ENCODE assay signal across 8 mouse cellular contexts in the genomic region with DNA sequence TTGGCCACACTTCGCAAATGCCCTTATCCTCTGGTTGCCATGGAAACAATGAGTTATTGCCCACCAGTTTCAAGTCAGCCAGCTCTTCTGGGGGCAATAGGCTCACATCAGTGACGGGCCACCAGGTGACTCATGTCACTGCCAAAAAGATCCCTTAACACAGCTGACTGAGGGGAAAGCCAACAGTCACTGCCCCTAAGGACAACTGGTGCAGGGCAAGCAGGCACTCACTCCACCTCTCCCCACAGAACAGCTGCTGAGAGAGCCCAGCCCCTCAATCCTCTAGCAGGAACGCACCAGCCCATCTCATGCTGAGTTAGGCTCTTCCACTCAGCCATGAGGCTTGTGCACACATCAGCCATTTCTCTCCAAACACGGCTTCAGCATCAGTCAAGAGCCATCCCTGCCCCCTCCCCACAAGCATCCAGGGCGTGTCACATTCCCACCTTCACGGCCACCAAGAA.
A peak's percentile ranks its signal among the peaks of the same experiment; 100 is the strongest.
DNase-seq lines count a peak whose midpoint lies in the region; ATAC-seq and TF ChIP-seq lines count a peak whose summit lies in the region.

No protein-coding gene starts in this region.

- H3K4me1 ChIP-seq in heart, adult 2 months (ENCODE audit: control insufficient read depth, insufficient read depth, low read length) = peaks cover 46% of the 10 kb centered on the region
- peaks cover 43 to 69% of the 10 kb centered on the region in 2 experiments for H3K4me1 ChIP-seq in CH12.LX (ENCODE audit: control insufficient read depth in 1 of 2, insufficient read depth in 2 of 2)
- H3K4me1 ChIP-seq in embryonic facial prominence, embryonic 15.5 days = peaks cover 73% of the 10 kb centered on the region
- H3K4me1 ChIP-seq in neural tube, embryonic 13.5 days (replicated peaks) = peaks cover 62% of the 10 kb centered on the region

- intact Hi-C loops in heart, adult 2 months (cut with DNase I) = no loop called here
- intact Hi-C loops in heart, postnatal 25 days (cut with DNase I) = no loop called here

- DNase-seq in heart, adult 2 months = peak in 1 of 2 experiments; percentile 39
- no peak for DNase-seq in heart, postnatal 25 days (ENCODE audit: low spot score)
- peak; percentile 56 for DNase-seq in CH12.LX (ENCODE audit: extremely low read depth)
- peak; percentile 36 for DNase-seq in kidney, postnatal 10 days
- DNase-seq in thymus, postnatal 4 days = no peak

- TF ChIP-seq RAD21 in CH12.LX (IDR thresholded peaks at IDR 0.05; ENCODE audit: low read depth, low read length) = no peak

- dilution Hi-C loops in CH12.LX (cut with MboI; ENCODE audit: extremely low pct_ligation_motif_present, extremely low pct_unique_long_range_greater_than_20kb, low sequenced_read_pairs) = no loop called here

- peak overlapping the region; percentile 49 for H3K4me2 ChIP-seq in CH12.LX (ENCODE audit: insufficient read depth, low read depth, poor library complexity, severe bottlenecking)
- H3K4me2 ChIP-seq in embryonic facial prominence, embryonic 15.5 days (replicated peaks) = peak overlapping the region; percentile 83
- peak overlapping the region; percentile 87 for H3K4me2 ChIP-seq in neural tube, embryonic 13.5 days

- peaks cover 2% of the 10 kb centered on the region; the same call in 1 of the 2 replicates for H3K36me3 ChIP-seq in heart, adult 2 months (ENCODE audit: control insufficient read depth, insufficient read depth, low read length)
- peaks cover 0 to 25% of the 10 kb centered on the region in 2 experiments for H3K36me3 ChIP-seq in CH12.LX (replicated peaks in 1 of 2; ENCODE audit: control insufficient read depth in 1 of 2, insufficient read depth in 1 of 2, low read length in 1 of 2)
- no peaks in the 10 kb centered on the region for H3K36me3 ChIP-seq in embryonic facial prominence, embryonic 15.5 days
- no peaks in the 10 kb centered on the region for H3K36me3 ChIP-seq in neural tube, embryonic 13.5 days

- peak; percentile 45 for ATAC-seq in embryonic facial prominence, embryonic 15.5 days (ENCODE audit: insufficient number of reproducible peaks, low FRiP score, low TSS enrichment, low read depth)
- ATAC-seq in neural tube, embryonic 13.5 days (ENCODE audit: low read depth) = peak; percentile 64
- no peak for ATAC-seq in frontal cortex, adult (ENCODE audit: low TSS enrichment)

- 0 out of 2 replicates have a peak, but pooled peaks have one; percentile 14 for TF ChIP-seq POLR2A in heart, adult 2 months (IDR thresholded peaks at IDR 0.05; ENCODE audit: insufficient read depth, low read depth, low read length)
- TF ChIP-seq POLR2A in CH12.LX (IDR thresholded peaks at IDR 0.05; ENCODE audit: low read depth, low read length) = no peak

- no peaks in the 10 kb centered on the region for H3K9me3 ChIP-seq in CH12.LX (replicated peaks; ENCODE audit: low read length)
- H3K9me3 ChIP-seq in embryonic facial prominence, embryonic 15.5 days (replicated peaks) = no peaks in the 10 kb centered on the region
- no peaks in the 10 kb centered on the region for H3K9me3 ChIP-seq in neural tube, embryonic 13.5 days

- peak overlapping the region; percentile 88 for H3K9ac ChIP-seq in heart, adult 2 months (ENCODE audit: low read depth, low read length)
- peak overlapping the region; percentile 69 for H3K9ac ChIP-seq in CH12.LX (ENCODE audit: insufficient read depth, low read depth)
- H3K9ac ChIP-seq in embryonic facial prominence, embryonic 15.5 days = peak overlapping the region; percentile 66; the same call in 1 of the 2 replicates
- peak overlapping the region; percentile 87 for H3K9ac ChIP-seq in neural tube, embryonic 13.5 days

- TF ChIP-seq EP300 in heart, adult 2 months (IDR thresholded peaks at IDR 0.05; ENCODE audit: insufficient read depth, low read depth, low read length) = no peak
- no peak; the same call in 1 of the 2 replicates for TF ChIP-seq EP300 in CH12.LX (IDR thresholded peaks at IDR 0.05; ENCODE audit: low read length)

- peaks cover 2% of the 10 kb centered on the region; the same call in 1 of the 2 replicates for H3K79me2 ChIP-seq in heart, adult 2 months (replicated peaks; ENCODE audit: control insufficient read depth, insufficient read depth, low read length)
- 0 out of 2 replicates have a peak, but pooled peaks cover 4% of the 10 kb centered on the region for H3K79me2 ChIP-seq in CH12.LX (replicated peaks; ENCODE audit: control insufficient read depth, extremely low read depth, insufficient read depth, poor library complexity, severe bottlenecking)

- no peak for TF ChIP-seq CTCF in heart, adult 2 months (IDR thresholded peaks at IDR 0.05)
- TF ChIP-seq CTCF in CH12.LX (conservative IDR thresholded peaks at IDR 0.05 in 1 of 2, IDR thresholded peaks at IDR 0.05 in 1 of 2; ENCODE audit: low read depth in 2 of 2, low read length in 2 of 2) = no peak

- H3K27ac ChIP-seq in heart, adult 2 months = peak overlapping the region; percentile 99
- H3K27ac ChIP-seq in CH12.LX (ENCODE audit: insufficient read depth, low read depth) = peak overlapping the region; percentile 44; the same call in 1 of the 2 replicates
- H3K27ac ChIP-seq in embryonic facial prominence, embryonic 15.5 days (replicated peaks) = peak overlapping the region; percentile 98
- H3K27ac ChIP-seq in neural tube, embryonic 13.5 days (replicated peaks) = peak overlapping the region; percentile 99

- H3K27me3 ChIP-seq in heart, adult 2 months (ENCODE audit: control insufficient read depth, insufficient read depth, low read length) = no peaks in the 10 kb centered on the region
- H3K27me3 ChIP-seq in CH12.LX (replicated peaks) = no peaks in the 10 kb centered on the region
- no peaks in the 10 kb centered on the region for H3K27me3 ChIP-seq in embryonic facial prominence, embryonic 15.5 days
- H3K27me3 ChIP-seq in neural tube, embryonic 13.5 days = no peaks in the 10 kb centered on the region

- peak overlapping the region; percentile 80 for H3K4me3 ChIP-seq in heart, adult 2 months
- H3K4me3 ChIP-seq in CH12.LX (replicated peaks in 1 of 3; ENCODE audit: low read depth in 2 of 3, low read length in 2 of 3, poor library complexity in 1 of 3) = peak overlapping the region; percentile 70 to 85 (median 83)
- peak overlapping the region; percentile 72 for H3K4me3 ChIP-seq in embryonic facial prominence, embryonic 15.5 days (replicated peaks)
- peak overlapping the region; percentile 66 for H3K4me3 ChIP-seq in neural tube, embryonic 13.5 days

- WGBS in heart, adult 2 months = 7% methylated on average over 6 of the region's 6 CpGs
- 8% methylated on average over 6 of the region's 6 CpGs for WGBS in embryonic facial prominence, embryonic 15.5 days
- 3% methylated on average over 6 of the region's 6 CpGs for WGBS in neural tube, embryonic 13.5 days

- in situ Hi-C loops in CH12.LX (cut with MboI; ENCODE audit: low pct_ligation_motif_present, low pct_unique_long_range_greater_than_20kb, low sequenced_read_pairs) = loop anchor here (5.0 kb wide), 1 partner anchor 37 kb away; no protein-coding TSS in a partner anchor

TF ChIP-seq in CH12.LX, 34 proteins besides CTCF, POLR2A, EP300 and RAD21:
- no peak for TF ChIP-seq MEF2A (IDR thresholded peaks at IDR 0.05; ENCODE audit: borderline replicate concordance, low read depth, low read length)
- TF ChIP-seq MAX (IDR thresholded peaks at IDR 0.05; ENCODE audit: low read length) = peak; percentile 34; the same call in 1 of the 2 replicates
- TF ChIP-seq UBTF (IDR thresholded peaks at IDR 0.05; ENCODE audit: low read depth, low read length) = no peak
- no peak for TF ChIP-seq JUND (conservative IDR thresholded peaks at IDR 0.05; ENCODE audit: low read depth, low read length)
- TF ChIP-seq TBP (conservative IDR thresholded peaks at IDR 0.05; ENCODE audit: low read depth, low read length) = no peak
- TF ChIP-seq SMC3 (IDR thresholded peaks at IDR 0.05; ENCODE audit: low read depth, low read length) = no peak
- peak; percentile 29; the same call in 1 of the 2 replicates for TF ChIP-seq MXI1 (IDR thresholded peaks at IDR 0.05; ENCODE audit: low read depth, low read length)
- 0 out of 2 replicates have a peak, but pooled peaks have one; percentile 27 for TF ChIP-seq IRF4 (IDR thresholded peaks at IDR 0.05; ENCODE audit: low read depth, low read length)
- no peak for TF ChIP-seq MAZ (IDR thresholded peaks at IDR 0.05; ENCODE audit: low read depth, low read length)
- TF ChIP-seq CHD2 (IDR thresholded peaks at IDR 0.05; ENCODE audit: low read length) = no peak
- no peak for TF ChIP-seq ELF1 (IDR thresholded peaks at IDR 0.05; ENCODE audit: low read depth, low read length)
- no peak for TF ChIP-seq E2F4 (IDR thresholded peaks at IDR 0.05; ENCODE audit: insufficient replicate concordance, low read depth, low read length)
- no peak for TF ChIP-seq ZC3H11A (IDR thresholded peaks at IDR 0.05; ENCODE audit: low read depth, low read length)
- no peak for TF ChIP-seq RCOR1 (conservative IDR thresholded peaks at IDR 0.05; ENCODE audit: low read depth, low read length)
- TF ChIP-seq SIN3A (IDR thresholded peaks at IDR 0.05; ENCODE audit: low read length) = peak; percentile 56; the same call in 1 of the 2 replicates
- 0 out of 2 replicates have a peak, but pooled peaks have one; percentile 19 for TF ChIP-seq MYC (IDR thresholded peaks at IDR 0.05; ENCODE audit: low read depth, low read length)
- no peak for TF ChIP-seq ZKSCAN1 (IDR thresholded peaks at IDR 0.05; ENCODE audit: borderline replicate concordance, low read depth, low read length)
- no peak for TF ChIP-seq USF2 (conservative IDR thresholded peaks at IDR 0.05; ENCODE audit: low read depth, low read length)
- TF ChIP-seq USF1 (IDR thresholded peaks at IDR 0.05; ENCODE audit: low read depth, low read length) = no peak
- TF ChIP-seq TCF12 (IDR thresholded peaks at IDR 0.05; ENCODE audit: low read depth, low read length) = no peak
- peak; percentile 83 for TF ChIP-seq ETS1 (conservative IDR thresholded peaks at IDR 0.05; ENCODE audit: low read depth, low read length)

Comparison
In these comparisons a context has a peak if more than half of its experiments do, and no peak if none do; other contexts are left out.
1. DNase-seq: peak in CH12.LX (single experiment) and kidney, postnatal 10 days (single experiment); none in heart, postnatal 25 days (single experiment) and thymus, postnatal 4 days (single experiment).
2. H3K27ac ChIP-seq: peak in every context shown above with its lines; median percentile 99 in heart, adult 2 months; 99 in neural tube, embryonic 13.5 days; 98 in embryonic facial prominence, embryonic 15.5 days; 44 in CH12.LX.
3. Peak in every context shown above with its lines, with median percentiles within 50 percentile points of each other: H3K4me3 ChIP-seq, H3K9ac ChIP-seq and H3K4me2 ChIP-seq.